Mouse (Mus musculus) ES-E14 (cell line): ENCODE results near the gene Ccdc137.

Experiments
- HCFC1 ChIP-seq: IDR thresholded peaks from 2 replicates; pipeline ENCODE4 v1.6.1; 2012; ENCODE audit warnings: low read length, inconsistent platforms, borderline replicate concordance; ENCODE audit not compliant: insufficient read depth
- ZNF384 ChIP-seq: IDR thresholded peaks from 2 replicates; pipeline ENCODE4 v1.6.1; 2012; ENCODE audit warnings: low read depth, low read length, inconsistent platforms

GRCm38 (mm10) chr11:120457370-120457769, 545 bp upstream of the Ccdc137 start:
- TF ChIP-seq ZNF384 = no peak
- no peak for TF ChIP-seq HCFC1
